Mouse (Mus musculus): ENCODE data around the gene 4933428G20Rik.

DNA sequence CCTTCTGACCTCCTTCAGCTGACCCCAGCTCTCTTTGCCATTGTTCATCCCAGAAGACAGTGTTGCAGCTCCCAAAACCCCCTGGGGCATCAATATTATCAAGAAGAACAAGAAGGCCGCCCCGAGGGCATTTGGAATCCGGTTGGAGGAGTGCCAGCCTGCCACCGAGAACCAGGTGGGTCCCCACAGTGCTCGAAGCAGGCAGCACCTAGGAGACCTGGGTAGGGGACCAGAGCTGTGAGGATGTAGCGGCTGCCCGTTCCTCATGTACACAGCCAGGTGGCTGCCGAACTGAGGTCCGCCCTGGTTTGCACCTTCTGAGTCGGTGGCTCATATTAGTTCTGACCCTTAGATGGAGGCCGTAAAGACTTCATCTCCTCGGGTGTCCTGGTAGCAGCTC is 34.2 kb downstream of the 4933428G20Rik start:
- TF ChIP-seq EP300 (IDR thresholded peaks at IDR 0.05) = no peak
- no peak for TF ChIP-seq CTCF (IDR thresholded peaks at IDR 0.05)

Measured in lung, postnatal 0 days (tissue).